Mouse (Mus musculus) liver, embryonic 14 days (tissue): Measurements from ENCODE around the gene Kcns3. TPM values are rescaled to one million over a fixed set of nuclear protein-coding genes. Genes with fewer than 3 reads are reported as not detected.

ENCODE experiments used
- polyA plus RNA-seq: library from polyadenylated mRNA; depleted of rRNA; stranded (reverse); fragments of >200 nt; gene quantifications from 2 replicates; pipeline ENCODE4 v1.2.3, GENCODE M21; 2012; rRNA removed

Kcns3 gene
- 0.03 and 0.10 TPM in 2 replicates for polyA plus RNA-seq

GRCm38 (mm10) chr12:11151015-11151414 is at the start of gene Kcns3:
Gene Kcns3 (minus strand): TSS chr12:11151056.

Other genes starting within 250 kb of the Kcns3 start
- not detected in 2 replicates for gene Msgn1, start 57.9 kb upstream of the Kcns3 start, polyA plus RNA-seq
- 5.0 and 6.2 TPM in 2 replicates for gene Gen1, start 114.7 kb upstream of the Kcns3 start, polyA plus RNA-seq
- 27.5 and 27.8 TPM in 2 replicates for gene Smc6, start 114.8 kb upstream of the Kcns3 start, polyA plus RNA-seq